Mouse (Mus musculus) frontal cortex, postnatal 25 days (tissue): ENCODE measurements around the gene Agtpbp1.
"Not testable (repeated sequence)": the region's sequence is repeated elsewhere in the genome, so short reads cannot be mapped to it uniquely, and the experiment has no call there.

ENCODE experiments used
- DNase-seq, 2 experiments: peaks; one replicate each; pipeline ENCODE4 v3.0.0; 2022; ENCODE audit warnings: low spot score in 2 of 2

The Agtpbp1 gene

GRCm38 (mm10) chr13:59584947-59585647 lies at the start of gene Agtpbp1, which contains the start of gene Naa35:
Gene Agtpbp1, minus strand, starts transcription at chr13:59585227.
Gene Naa35, plus strand, starts transcription at chr13:59585259.
- DNase-seq = peak; percentile 99

- no peak for DNase-seq
These were observed 49.6 kb upstream of the Agtpbp1 start for GRCm38 (mm10) chr13:59634637-59635036.

GRCm38 (mm10) chr13:59626739-59627138 lies 41.7 kb upstream of the Agtpbp1 start:
- no peak for DNase-seq

GRCm38 (mm10) chr13:59624903-59625302 lies 39.9 kb upstream of the Agtpbp1 start:
- DNase-seq = no peak

GRCm38 (mm10) chr13:59624389-59624788 lies 39.4 kb upstream of the Agtpbp1 start:
- no peak for DNase-seq

GRCm38 (mm10) chr13:59621643-59622489 lies 36.8 kb upstream of the Agtpbp1 start:
- DNase-seq = no peak

GRCm38 (mm10) chr13:59618463-59618862 lies 33.4 kb upstream of the Agtpbp1 start:
- no peak for DNase-seq

GRCm38 (mm10) chr13:59615554-59615953 lies 30.5 kb upstream of the Agtpbp1 start:
- no peak for DNase-seq

- DNase-seq = no peak
These were observed 30.1 kb upstream of the Agtpbp1 start for GRCm38 (mm10) chr13:59615152-59615551.

GRCm38 (mm10) chr13:59613868-59614267 lies 28.8 kb upstream of the Agtpbp1 start:
- DNase-seq = no peak

GRCm38 (mm10) chr13:59610437-59610836 lies 25.4 kb upstream of the Agtpbp1 start:
- no peak for DNase-seq

GRCm38 (mm10) chr13:59609885-59610284 lies 24.9 kb upstream of the Agtpbp1 start:
- DNase-seq = no peak

GRCm38 (mm10) chr13:59605221-59605922 lies 20.3 kb upstream of the Agtpbp1 start:
- DNase-seq = no peak

GRCm38 (mm10) chr13:59604511-59604910 lies 19.5 kb upstream of the Agtpbp1 start:
- DNase-seq = no peak

GRCm38 (mm10) chr13:59603096-59603495 lies 18.1 kb upstream of the Agtpbp1 start:
- DNase-seq = no peak

- no peak for DNase-seq
These were observed 7.6 kb upstream of the Agtpbp1 start for GRCm38 (mm10) chr13:59592630-59593029.

GRCm38 (mm10) chr13:59592058-59592457 lies 7.0 kb upstream of the Agtpbp1 start:
- not testable (repeated sequence) for DNase-seq

- no peak for DNase-seq
These were observed 5.7 kb upstream of the Agtpbp1 start for GRCm38 (mm10) chr13:59590691-59591090.

- no peak for DNase-seq
These were observed 4.6 kb upstream of the Agtpbp1 start for GRCm38 (mm10) chr13:59589672-59590071.

GRCm38 (mm10) chr13:59587201-59587600 lies 2.2 kb upstream of the Agtpbp1 start:
- no peak for DNase-seq

GRCm38 (mm10) chr13:59585648-59586005 lies 600 bp upstream of the Agtpbp1 start:
- peak; percentile 12 to 20 for DNase-seq

GRCm38 (mm10) chr13:59584481-59584880 lies 546 bp downstream of the Agtpbp1 start:
- peak in 1 of 2 experiments; percentile 15 for DNase-seq
